Mouse (Mus musculus) heart, adult 10 weeks (tissue): ENCODE measurements around the gene Tph2. TPM values are rescaled to one million over a fixed set of nuclear protein-coding genes. Genes with fewer than 3 reads are reported as not detected.

Experiments used
- polyA plus RNA-seq: library from polyadenylated mRNA; stranded (reverse); fragments of 350-450 nt; fragmentation: Illumina TruSeq; extraction: RNeasy Lipid Tissue Mini Kit (QIAGEN cat#74804); gene quantifications from one replicate; pipeline ENCODE4 v1.2.3, GENCODE M21; 2014; ENCODE audit warnings: low read depth, low replicate concordance

The Tph2 gene
- polyA plus RNA-seq = not detected

GRCm38 (mm10) chr10:115184697-115185096, at the start of gene Tph2:
Tph2 (minus strand) TSS chr10:115185022.

Other genes with a start within 250 kb of the Tph2 start
- gene Tbc1d15, start 66.4 kb upstream of the Tph2 start, polyA plus RNA-seq = 34.7 TPM
- 59.4 TPM for gene Rab21, start 130.6 kb upstream of the Tph2 start, polyA plus RNA-seq
- gene Tmem19, start 177.5 kb upstream of the Tph2 start, polyA plus RNA-seq = 11.9 TPM
- gene Thap2, start 199.4 kb upstream of the Tph2 start, polyA plus RNA-seq = 9.0 TPM
- 28.4 TPM for gene Zfc3h1, start 199.9 kb upstream of the Tph2 start, polyA plus RNA-seq